Mouse (Mus musculus) heart, postnatal 0 days (tissue): Measurements from ENCODE around the gene Trim69.

ENCODE experiments used
- CTCF ChIP-seq: IDR thresholded peaks from 2 replicates; pipeline ENCODE4 v1.5.1; 2016; ENCODE audit warnings: antibody characterized with exemption, control low read depth, low read depth
- EP300 ChIP-seq: IDR thresholded peaks from 2 replicates; pipeline ENCODE4 v1.6.1; 2016; ENCODE audit warnings: antibody characterized with exemption, low read depth

- TF ChIP-seq CTCF (no peak), EP300 (no peak)
Measured at GRCm38 (mm10) chr2:122158362-122158802, 2.1 kb upstream of the Trim69 start.
